Mouse (Mus musculus): ENCODE measurements around the gene Mipep. TPM values are rescaled to one million over a fixed set of nuclear protein-coding genes. Genes with fewer than 3 reads are reported as not detected.
A peak's percentile ranks its signal among the peaks of the same experiment; 100 is the strongest.

Gene Mipep
- polyA plus RNA-seq, 1 experiment from 2014 or later = 21.2 TPM

- no peak overlapping the region for H3K9ac ChIP-seq
- no peak overlapping the region for H3K27ac ChIP-seq
- 86% methylated on average over 5 of the region's 5 CpGs for WGBS
- H3K4me3 ChIP-seq (replicated peaks; ENCODE audit: low read length) = no peak overlapping the region
- H3K9me3 ChIP-seq (ENCODE audit: control insufficient read depth, low read length) = no peaks in the 10 kb centered on the region
- no peak for DNase-seq (ENCODE audit: low spot score)
- no peak overlapping the region for H3K4me2 ChIP-seq (replicated peaks)
- H3K4me1 ChIP-seq (replicated peaks; ENCODE audit: control insufficient read depth, insufficient read depth, low read length) = peaks cover 43% of the 10 kb centered on the region
- H3K36me3 ChIP-seq (replicated peaks; ENCODE audit: control insufficient read depth, insufficient read depth) = no peaks in the 10 kb centered on the region
- H3K27me3 ChIP-seq (ENCODE audit: control insufficient read depth, insufficient read depth, low read length) = no peaks in the 10 kb centered on the region
- no peak for ATAC-seq (ENCODE audit: low FRiP score)
Observed at GRCm38 (mm10) chr14:60740507-60740906, 43.9 kb upstream of the Mipep start.

- ATAC-seq (ENCODE audit: low FRiP score) = no peak
Observed at GRCm38 (mm10) chr14:60741033-60741432, 43.3 kb upstream of the Mipep start.

DNA sequence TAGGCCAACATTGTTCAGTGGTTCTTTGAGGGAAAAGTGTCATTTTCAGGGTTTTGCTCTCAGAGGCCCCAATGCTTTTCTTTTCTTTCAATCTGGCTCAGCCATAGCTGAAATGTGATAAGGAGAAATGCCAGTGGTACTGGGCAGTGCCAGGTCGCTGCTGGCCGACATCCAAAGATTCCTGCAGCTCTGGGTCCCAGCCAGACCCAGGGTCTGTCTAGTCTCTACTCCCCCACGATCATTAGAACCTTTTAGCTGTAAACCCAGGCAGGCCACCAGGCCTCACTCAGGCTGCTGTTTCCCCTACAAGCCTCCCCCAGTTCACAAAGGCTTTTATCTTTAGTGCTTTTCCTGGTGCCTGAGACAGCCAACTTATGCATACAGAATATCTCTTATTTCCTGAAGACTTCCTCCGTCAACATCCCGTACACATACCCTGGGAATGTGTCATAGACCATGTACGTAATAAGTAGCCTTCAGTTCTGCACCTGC, 42.8 kb upstream of the Mipep start:
- H3K4me2 ChIP-seq (replicated peaks) = no peak overlapping the region
- H3K36me3 ChIP-seq (replicated peaks; ENCODE audit: control insufficient read depth, insufficient read depth) = 0 out of 2 replicates have a peak, but pooled peaks cover 3% of the 10 kb centered on the region
- WGBS = 75% methylated on average over 6 of the region's 6 CpGs
- ATAC-seq (ENCODE audit: low FRiP score) (peak; percentile 57), DNase-seq (ENCODE audit: low spot score) (peak; percentile 45)
- peaks cover 33% of the 10 kb centered on the region for H3K4me1 ChIP-seq (replicated peaks; ENCODE audit: control insufficient read depth, insufficient read depth, low read length)
- H3K9me3 ChIP-seq (ENCODE audit: control insufficient read depth, low read length) = no peaks in the 10 kb centered on the region
- 0 out of 2 replicates have a peak overlapping the region, but pooled peaks have one; percentile 8 for H3K9ac ChIP-seq
- no peak overlapping the region for H3K4me3 ChIP-seq (replicated peaks; ENCODE audit: low read length)
- H3K27ac ChIP-seq = peak overlapping the region; percentile 62
- H3K27me3 ChIP-seq (ENCODE audit: control insufficient read depth, insufficient read depth, low read length) = no peaks in the 10 kb centered on the region

More at GRCm38 (mm10) chr14:60741033-60741432, 43.3 kb upstream of the Mipep start:
- H3K4me2 ChIP-seq (replicated peaks) = no peak overlapping the region
- WGBS = 67% methylated on average over 8 of the region's 8 CpGs
- no peak overlapping the region for H3K9ac ChIP-seq
- no peaks in the 10 kb centered on the region for H3K27me3 ChIP-seq (ENCODE audit: control insufficient read depth, insufficient read depth, low read length)
- H3K4me3 ChIP-seq (replicated peaks; ENCODE audit: low read length) = no peak overlapping the region
- no peak for DNase-seq (ENCODE audit: low spot score)
- H3K4me1 ChIP-seq (replicated peaks; ENCODE audit: control insufficient read depth, insufficient read depth, low read length) = peaks cover 38% of the 10 kb centered on the region
- H3K27ac ChIP-seq = peak overlapping the region; percentile 62
- 0 out of 2 replicates have a peak, but pooled peaks cover 3% of the 10 kb centered on the region for H3K36me3 ChIP-seq (replicated peaks; ENCODE audit: control insufficient read depth, insufficient read depth)
- no peaks in the 10 kb centered on the region for H3K9me3 ChIP-seq (ENCODE audit: control insufficient read depth, low read length)

GRCm38 (mm10) chr14:60743681-60744080, 40.7 kb upstream of the Mipep start:
- DNase-seq (ENCODE audit: low spot score) (no peak), ATAC-seq (ENCODE audit: low FRiP score) (no peak)
- Histone ChIP-seq H3K27me3 (ENCODE audit: control insufficient read depth, insufficient read depth, low read length) (no peaks in the 10 kb centered on the region), H3K27ac (no peak overlapping the region), H3K9me3 (ENCODE audit: control insufficient read depth, low read length) (no peaks in the 10 kb centered on the region), H3K4me2 (replicated peaks) (no peak overlapping the region), H3K4me3 (replicated peaks; ENCODE audit: low read length) (no peak overlapping the region), H3K36me3 (replicated peaks; ENCODE audit: control insufficient read depth, insufficient read depth) (peaks cover 3% of the 10 kb centered on the region; the same call in 1 of the 2 replicates), H3K4me1 (replicated peaks; ENCODE audit: control insufficient read depth, insufficient read depth, low read length) (peaks cover 25% of the 10 kb centered on the region), H3K9ac (no peak overlapping the region)
- 67% methylated on average over 9 of the region's 9 CpGs for WGBS

DNA sequence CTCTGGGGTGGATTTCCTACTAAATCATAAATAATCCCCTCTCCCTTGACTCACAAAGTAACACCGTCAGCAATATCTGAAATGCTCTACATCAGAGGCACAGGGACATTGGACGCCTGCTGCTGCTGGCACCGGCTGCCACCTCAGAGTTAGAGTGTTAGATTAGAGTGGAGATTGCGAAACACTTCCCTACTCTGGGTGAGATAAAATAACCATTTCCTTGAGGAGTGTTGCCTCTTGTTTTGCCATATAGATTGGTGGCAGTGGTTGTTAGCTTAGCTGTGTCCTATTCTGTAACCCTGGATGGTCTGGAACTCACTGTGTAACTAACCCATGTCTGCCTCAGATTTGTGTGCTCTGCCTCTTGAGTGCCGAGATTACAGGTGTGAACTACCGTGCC, 39.2 kb upstream of the Mipep start:
- Histone ChIP-seq H3K27ac (no peak overlapping the region), H3K36me3 (replicated peaks; ENCODE audit: control insufficient read depth, insufficient read depth) (peaks cover 3% of the 10 kb centered on the region; the same call in 1 of the 2 replicates), H3K9ac (no peak overlapping the region), H3K4me2 (replicated peaks) (no peak overlapping the region), H3K27me3 (ENCODE audit: control insufficient read depth, insufficient read depth, low read length) (no peaks in the 10 kb centered on the region), H3K4me3 (replicated peaks; ENCODE audit: low read length) (no peak overlapping the region), H3K4me1 (replicated peaks; ENCODE audit: control insufficient read depth, insufficient read depth, low read length) (peaks cover 19% of the 10 kb centered on the region), H3K9me3 (ENCODE audit: control insufficient read depth, low read length) (no peaks in the 10 kb centered on the region)
- no peak for ATAC-seq (ENCODE audit: low FRiP score)
- no peak for DNase-seq (ENCODE audit: low spot score)
- WGBS = 89% methylated on average over 6 of the region's 6 CpGs

GRCm38 (mm10) chr14:60746141-60746540, 38.2 kb upstream of the Mipep start:
- no peak overlapping the region for H3K4me3 ChIP-seq (replicated peaks; ENCODE audit: low read length)
- DNase-seq (ENCODE audit: low spot score) = no peak
- H3K27ac ChIP-seq = no peak overlapping the region
- WGBS = 96% methylated on average over 10 of the region's 10 CpGs
- peaks cover 15% of the 10 kb centered on the region for H3K4me1 ChIP-seq (replicated peaks; ENCODE audit: control insufficient read depth, insufficient read depth, low read length)
- no peak for ATAC-seq (ENCODE audit: low FRiP score)
- H3K9ac ChIP-seq = no peak overlapping the region
- H3K36me3 ChIP-seq (replicated peaks; ENCODE audit: control insufficient read depth, insufficient read depth) = peaks cover 3% of the 10 kb centered on the region; the same call in 1 of the 2 replicates
- H3K27me3 ChIP-seq (ENCODE audit: control insufficient read depth, insufficient read depth, low read length) = no peaks in the 10 kb centered on the region
- H3K4me2 ChIP-seq (replicated peaks) = no peak overlapping the region
- no peaks in the 10 kb centered on the region for H3K9me3 ChIP-seq (ENCODE audit: control insufficient read depth, low read length)

GRCm38 (mm10) chr14:60747154-60747870, 37.1 kb upstream of the Mipep start:
- Histone ChIP-seq H3K4me1 (replicated peaks; ENCODE audit: control insufficient read depth, insufficient read depth, low read length) (peaks cover 4% of the 10 kb centered on the region; the same call in 1 of the 2 replicates), H3K36me3 (replicated peaks; ENCODE audit: control insufficient read depth, insufficient read depth) (peaks cover 3% of the 10 kb centered on the region; the same call in 1 of the 2 replicates), H3K27me3 (ENCODE audit: control insufficient read depth, insufficient read depth, low read length) (no peaks in the 10 kb centered on the region), H3K27ac (no peak overlapping the region), H3K9me3 (ENCODE audit: control insufficient read depth, low read length) (no peaks in the 10 kb centered on the region), H3K9ac (no peak overlapping the region), H3K4me2 (replicated peaks) (no peak overlapping the region), H3K4me3 (replicated peaks; ENCODE audit: low read length) (no peak overlapping the region)
- no peak for ATAC-seq (ENCODE audit: low FRiP score)
- no peak for DNase-seq (ENCODE audit: low spot score)
- 91% methylated on average over 21 of the region's 21 CpGs for WGBS

- H3K27ac ChIP-seq = no peak overlapping the region
- H3K36me3 ChIP-seq (replicated peaks; ENCODE audit: control insufficient read depth, insufficient read depth) = peaks cover 7% of the 10 kb centered on the region; the same call in 1 of the 2 replicates
- no peaks in the 10 kb centered on the region for H3K27me3 ChIP-seq (ENCODE audit: control insufficient read depth, insufficient read depth, low read length)
- 90% methylated on average over 12 of the region's 12 CpGs for WGBS
- DNase-seq (ENCODE audit: low spot score) = no peak
- H3K4me2 ChIP-seq (replicated peaks) = no peak overlapping the region
- H3K9ac ChIP-seq = no peak overlapping the region
- no peak overlapping the region for H3K4me3 ChIP-seq (replicated peaks; ENCODE audit: low read length)
- H3K9me3 ChIP-seq (ENCODE audit: control insufficient read depth, low read length) = no peaks in the 10 kb centered on the region
- no peak for ATAC-seq (ENCODE audit: low FRiP score)
- H3K4me1 ChIP-seq (replicated peaks; ENCODE audit: control insufficient read depth, insufficient read depth, low read length) = no peaks in the 10 kb centered on the region
Observed at GRCm38 (mm10) chr14:60749880-60750279, 34.5 kb upstream of the Mipep start.

DNA sequence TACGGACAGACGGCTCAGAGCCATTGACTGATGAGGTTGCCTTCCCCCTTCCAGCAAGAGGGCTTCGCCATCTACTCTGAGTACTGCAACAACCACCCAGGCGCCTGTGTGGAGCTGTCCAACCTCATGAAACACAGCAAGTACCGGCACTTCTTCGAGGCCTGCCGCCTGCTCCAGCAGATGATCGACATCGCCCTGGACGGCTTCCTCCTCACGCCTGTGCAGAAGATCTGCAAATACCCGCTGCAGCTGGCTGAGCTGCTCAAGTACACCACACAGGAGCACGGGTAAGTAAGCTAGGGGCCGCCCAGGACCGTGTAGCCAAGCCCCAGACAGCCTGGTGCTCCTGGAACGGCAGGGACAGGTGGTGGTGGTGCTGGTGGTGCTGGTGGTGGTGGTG, 32.8 kb upstream of the Mipep start:
- Histone ChIP-seq H3K9ac (no peak overlapping the region), H3K9me3 (ENCODE audit: control insufficient read depth, low read length) (no peaks in the 10 kb centered on the region), H3K27ac (no peak overlapping the region), H3K36me3 (replicated peaks; ENCODE audit: control insufficient read depth, insufficient read depth) (peaks cover 12% of the 10 kb centered on the region), H3K4me3 (replicated peaks; ENCODE audit: low read length) (no peak overlapping the region), H3K4me1 (replicated peaks; ENCODE audit: control insufficient read depth, insufficient read depth, low read length) (no peaks in the 10 kb centered on the region), H3K27me3 (ENCODE audit: control insufficient read depth, insufficient read depth, low read length) (no peaks in the 10 kb centered on the region), H3K4me2 (replicated peaks) (no peak overlapping the region)
- 96% methylated on average over 16 of the region's 16 CpGs for WGBS
- DNase-seq (ENCODE audit: low spot score) (no peak), ATAC-seq (ENCODE audit: low FRiP score) (no peak)

Data from hindbrain, embryonic 14.5 days (tissue).